Mouse (Mus musculus): ENCODE measurements around the gene Gm15557. TPM values are rescaled to one million over a fixed set of nuclear protein-coding genes. Genes with fewer than 3 reads are reported as not detected.

The Gm15557 gene
- total RNA-seq, 2 experiments from 2014 or later = not detected

DNA sequence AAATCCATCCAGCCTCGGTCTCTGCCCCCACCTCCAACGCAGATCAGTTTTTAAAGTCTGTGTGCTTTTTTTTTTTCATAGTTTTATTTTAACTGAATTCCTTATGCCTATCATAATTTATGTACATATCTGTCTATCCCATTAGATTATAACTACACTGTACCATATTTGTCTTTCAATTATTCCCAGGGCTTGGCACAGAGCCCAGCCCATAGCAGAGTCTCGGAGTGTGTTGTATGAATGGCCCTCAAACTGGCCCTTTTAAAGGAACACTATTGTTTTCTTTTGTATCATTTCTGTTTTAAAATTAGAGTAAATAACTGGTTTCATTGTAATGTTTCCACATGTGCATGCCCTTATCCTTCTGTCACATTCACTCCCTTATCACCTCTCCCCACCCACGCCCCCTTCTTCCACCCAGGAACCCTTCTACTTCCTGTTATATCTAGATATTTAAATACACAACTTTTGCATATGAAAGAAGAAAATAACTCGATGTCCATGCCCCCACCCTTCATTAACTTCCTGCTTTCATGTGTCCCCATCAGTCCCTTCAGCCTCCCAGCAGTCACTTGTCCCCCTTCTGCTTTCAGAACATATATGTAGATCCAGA, 7.0 kb downstream of the Gm15557 start:
- intact Hi-C loops (cut with DNase I) = no loop called here

DNA sequence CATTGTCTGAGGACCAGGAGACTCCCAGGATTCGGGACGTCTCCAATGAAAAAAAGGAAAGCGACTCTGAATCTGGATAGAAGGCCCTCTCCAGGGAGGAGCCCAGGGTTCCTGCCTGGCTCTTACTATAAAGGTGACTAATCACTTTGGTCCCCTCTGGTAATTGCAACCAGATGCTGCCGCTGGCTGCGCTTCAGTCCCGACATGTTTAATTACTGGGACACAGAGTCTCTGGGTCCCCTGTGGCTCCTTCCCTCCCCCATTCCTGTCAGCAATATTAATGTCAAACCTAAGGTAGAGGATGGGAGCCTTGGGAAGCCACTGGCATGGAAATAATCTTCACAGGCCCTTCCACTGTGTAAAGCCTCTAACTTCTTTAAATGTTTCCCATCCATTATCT, 8.8 kb downstream of the Gm15557 start:
- intact Hi-C loops (cut with DNase I) = no loop called here
- DNase-seq (ENCODE audit: low spot score in 2 of 2) = no peak

More for the DNA sequence above, 7.0 kb downstream of the Gm15557 start:
- no peak for DNase-seq (ENCODE audit: low spot score in 2 of 2)

GRCm38 (mm10) chr2:155952006-155952405, 11.5 kb downstream of the Gm15557 start:
- intact Hi-C loops (cut with DNase I) = no loop called here
- DNase-seq (ENCODE audit: low spot score in 2 of 2) = peak in 1 of 2 experiments; percentile 37

DNA sequence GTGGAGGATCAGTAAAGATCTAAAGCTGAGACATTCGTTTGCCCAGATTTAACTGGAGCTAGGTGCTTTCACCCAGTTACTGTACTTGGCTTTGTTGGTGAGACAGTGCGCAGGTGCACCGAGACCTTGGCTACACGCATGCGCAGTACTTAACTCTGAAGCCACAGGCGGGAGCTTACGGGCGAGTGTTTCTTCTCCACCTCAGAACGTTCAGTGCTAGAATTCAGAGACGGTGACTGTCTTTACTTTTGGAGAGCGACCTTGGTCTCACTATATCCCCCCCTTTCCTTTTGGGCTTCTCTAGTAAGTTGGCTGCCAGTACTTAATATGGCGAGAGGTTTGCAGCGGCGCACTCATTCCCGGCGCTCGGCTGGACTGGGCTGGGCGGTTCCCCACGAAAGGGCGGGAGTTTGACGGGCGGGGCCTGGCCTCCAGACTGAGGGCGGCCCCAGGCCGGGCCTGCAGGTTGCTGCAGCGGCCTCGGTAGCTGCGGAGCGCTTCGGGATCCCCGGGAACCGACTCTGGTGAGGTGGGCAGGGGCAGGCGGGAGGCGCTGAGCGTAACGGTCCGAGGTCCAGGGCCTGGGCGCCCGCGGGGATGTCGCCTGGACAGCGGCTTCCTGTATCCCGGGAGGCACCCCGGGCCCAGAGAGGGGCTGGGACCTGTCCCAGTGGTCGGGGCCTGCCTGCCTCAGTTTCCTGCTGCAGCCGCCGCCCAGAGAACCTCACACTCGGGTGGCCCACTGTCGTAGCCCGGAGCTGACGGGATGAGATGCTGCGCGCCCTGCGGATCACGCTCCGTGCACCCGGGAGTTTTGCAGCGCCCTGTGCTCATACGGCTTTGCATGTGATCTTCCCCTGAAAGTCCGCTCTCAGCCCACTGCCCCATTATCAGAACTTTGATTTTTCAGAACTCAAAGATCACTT, 15.9 kb downstream of the Gm15557 start, which contains the start of gene Cep250:
Gene Cep250 (plus strand): TSS at position 325 of the 926 bp plus-strand sequence.
- peak; percentile 86 to 88 for DNase-seq (ENCODE audit: low spot score in 2 of 2)
- intact Hi-C loops (cut with DNase I) = no loop called here

DNA sequence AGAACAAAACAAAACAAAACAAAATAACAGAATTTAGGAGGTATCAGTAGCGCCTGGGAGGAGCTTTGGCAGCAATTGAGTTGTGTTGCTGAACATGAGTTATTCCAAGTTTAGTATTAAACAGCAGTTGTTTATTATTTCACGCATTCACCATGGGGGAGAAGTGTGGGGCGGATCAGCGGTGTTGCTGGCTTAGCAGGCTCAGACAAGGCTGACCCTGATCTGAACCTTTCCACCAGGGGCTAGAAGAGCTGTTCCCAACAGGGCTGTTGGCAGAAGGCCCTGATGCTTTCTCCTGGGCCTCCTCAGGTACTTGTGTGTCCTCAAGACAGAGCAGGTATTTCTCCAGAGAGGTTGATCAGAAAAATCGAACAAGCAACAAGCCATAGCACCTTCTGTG, 19.5 kb downstream of the Gm15557 start:
- no peak for DNase-seq (ENCODE audit: low spot score in 2 of 2)
- intact Hi-C loops (cut with DNase I) = loop anchor here (10.0 kb wide), 1 partner anchor 185 kb away; the partner anchor contains the start of genes Nfs1 and Romo1

- no peak for DNase-seq (ENCODE audit: low spot score in 2 of 2)
- intact Hi-C loops (cut with DNase I) = loop anchor here (10.0 kb wide), 1 partner anchor 183 kb away; the partner anchor contains the start of genes Nfs1 and Romo1
Observed at GRCm38 (mm10) chr2:155961862-155962261, 21.3 kb downstream of the Gm15557 start.

DNA sequence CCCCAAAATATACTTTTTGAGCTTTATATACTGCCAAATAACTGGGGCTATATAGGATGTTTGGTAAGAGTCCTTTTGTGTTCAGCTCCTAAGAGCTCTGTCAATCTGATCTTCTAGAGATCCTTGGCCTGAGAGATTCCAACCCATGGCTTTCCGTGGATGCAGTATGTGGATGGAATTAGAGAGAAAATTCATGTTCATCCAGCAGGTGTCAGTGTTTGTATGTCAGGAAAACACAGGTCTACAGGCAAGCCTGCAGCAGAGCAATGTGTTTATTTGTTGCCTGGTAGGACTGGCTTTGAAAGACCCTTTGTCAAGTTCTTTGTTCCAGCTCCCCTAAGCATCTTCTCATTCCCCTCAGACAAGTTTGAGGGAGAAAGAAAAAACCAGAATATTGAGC, 22.5 kb downstream of the Gm15557 start:
- no peak for DNase-seq (ENCODE audit: low spot score in 2 of 2)
- intact Hi-C loops (cut with DNase I) = loop anchor here (10.0 kb wide), 1 partner anchor 182 kb away; the partner anchor contains the start of genes Nfs1 and Romo1

DNA sequence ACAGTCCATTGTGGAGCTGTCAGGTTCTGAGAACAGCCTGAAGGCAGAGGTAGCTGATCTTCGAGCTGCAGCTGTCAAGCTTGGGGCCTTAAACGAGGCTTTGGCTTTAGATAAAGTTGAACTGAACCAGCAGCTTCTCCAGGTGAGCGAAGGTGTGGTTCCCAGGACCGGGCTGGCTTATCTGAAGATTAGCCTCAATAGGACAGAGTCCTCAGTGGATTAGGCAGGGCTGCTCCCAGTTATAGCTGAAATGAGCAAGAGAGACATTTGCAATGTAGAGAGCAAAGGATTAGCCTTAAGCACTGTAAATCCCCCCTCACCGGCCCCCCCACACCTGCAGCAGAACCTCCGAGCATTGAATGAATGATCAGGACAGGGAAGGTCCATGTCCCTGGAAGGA, 32.8 kb downstream of the Gm15557 start:
- no peak for DNase-seq (ENCODE audit: low spot score in 2 of 2)
- intact Hi-C loops (cut with DNase I) = loop anchor here (10.0 kb wide), 1 partner anchor 311 kb away; no protein-coding TSS in a partner anchor

DNA sequence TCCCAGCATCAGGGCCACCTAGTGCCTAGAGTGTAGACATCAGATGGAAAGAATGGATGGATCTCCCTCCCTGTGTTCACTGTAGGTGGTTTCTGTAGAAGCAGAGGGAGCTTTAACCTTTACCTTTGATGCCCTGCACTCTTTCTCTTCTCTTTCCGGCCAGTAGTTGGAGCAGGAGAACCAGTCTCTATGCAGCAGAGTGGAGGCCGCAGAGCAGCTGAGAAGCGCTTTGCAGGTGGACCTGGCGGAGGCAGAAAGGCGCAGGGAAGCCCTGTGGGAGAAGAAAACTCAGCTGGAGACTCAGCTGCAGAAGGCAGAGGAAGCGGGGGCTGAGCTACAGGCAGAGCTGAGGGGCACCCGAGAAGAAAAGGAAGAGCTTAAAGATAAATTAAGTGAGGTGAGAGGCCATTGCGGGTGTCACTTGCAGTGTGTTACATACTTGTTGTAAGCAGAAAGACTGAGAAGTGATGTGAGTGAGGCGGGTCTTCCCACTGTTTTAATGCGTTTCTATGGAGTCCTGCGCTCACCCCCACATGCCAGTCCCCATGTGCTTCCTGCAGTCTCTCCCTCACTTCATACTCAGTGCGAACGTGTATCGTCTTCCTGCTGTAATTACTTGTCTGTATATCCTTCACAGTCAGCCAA, 33.7 kb downstream of the Gm15557 start:
- intact Hi-C loops (cut with DNase I) = loop anchor here (10.0 kb wide), 1 partner anchor 311 kb away; no protein-coding TSS in a partner anchor
- peak in 1 of 2 experiments; percentile 17 for DNase-seq (ENCODE audit: low spot score in 2 of 2)

- intact Hi-C loops (cut with DNase I) = loop anchor here (10.0 kb wide), 1 partner anchor 305 kb away; no protein-coding TSS in a partner anchor
- no peak for DNase-seq (ENCODE audit: low spot score in 2 of 2)
Observed at GRCm38 (mm10) chr2:155979328-155979991, 38.9 kb downstream of the Gm15557 start.

GRCm38 (mm10) chr2:155985776-155986175, 45.2 kb downstream of the Gm15557 start:
- intact Hi-C loops (cut with DNase I) = no loop called here
- DNase-seq (ENCODE audit: low spot score in 2 of 2) = no peak

GRCm38 (mm10) chr2:155987131-155987530, 46.6 kb downstream of the Gm15557 start:
- DNase-seq (ENCODE audit: low spot score in 2 of 2) = no peak
- intact Hi-C loops (cut with DNase I) = no loop called here

DNA sequence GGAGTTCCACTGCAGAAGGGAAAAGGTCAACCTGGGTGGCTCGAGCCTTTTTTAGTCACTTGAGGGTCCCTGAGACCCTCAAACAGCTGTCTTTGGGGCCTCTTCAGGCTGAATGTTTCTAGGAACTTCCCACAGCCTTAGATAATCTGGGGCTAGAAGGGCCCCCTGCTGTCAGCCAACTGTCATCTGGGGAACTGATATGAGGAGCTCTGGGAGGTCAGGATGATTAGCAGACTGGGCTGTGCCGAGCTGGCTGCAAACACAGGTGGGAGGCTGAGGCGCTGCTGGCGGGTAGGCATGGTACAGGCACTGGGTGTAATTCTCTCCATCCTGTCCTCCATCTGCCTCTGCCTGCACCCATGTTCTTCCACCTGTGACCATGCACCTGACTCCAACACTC, 48.6 kb downstream of the Gm15557 start:
- DNase-seq (ENCODE audit: low spot score in 2 of 2) = no peak

GRCm38 (mm10) chr2:155991151-155991550, 50.6 kb downstream of the Gm15557 start:
- intact Hi-C loops (cut with DNase I) = no loop called here
- no peak for DNase-seq (ENCODE audit: low spot score in 2 of 2)

More for the DNA sequence above, 48.6 kb downstream of the Gm15557 start:
- intact Hi-C loops (cut with DNase I) = no loop called here

GRCm38 (mm10) chr2:155991863-155992321, 51.4 kb downstream of the Gm15557 start:
- peak; percentile 39 to 50 for DNase-seq (ENCODE audit: low spot score in 2 of 2)
- intact Hi-C loops (cut with DNase I) = no loop called here

Measured in left cerebral cortex, postnatal 36 days (tissue).